Mouse (Mus musculus): ENCODE results near the gene Kcnh8.

The Kcnh8 gene

DNA sequence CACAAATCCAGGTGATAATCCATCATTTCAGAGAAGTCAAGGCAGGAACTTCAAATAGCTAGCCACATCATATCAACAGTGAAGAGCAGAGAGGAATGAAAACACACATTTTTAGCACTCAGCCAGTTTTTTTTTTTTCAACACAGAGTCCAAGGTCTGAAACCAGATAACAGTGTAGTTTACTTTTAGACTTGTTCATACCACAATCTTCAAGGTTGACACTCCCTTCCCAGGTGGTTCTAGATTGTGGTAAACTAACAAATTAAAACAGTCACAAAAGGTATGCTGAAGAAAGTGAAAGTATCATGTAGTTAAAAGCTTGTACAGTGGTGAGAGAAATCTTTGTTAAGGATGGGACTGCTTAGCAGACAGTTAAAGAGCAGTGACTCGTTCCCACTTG, 216.5 kb downstream of the Kcnh8 start:
- in situ Hi-C loops (cut with MboI, MseI), result no loop called here

DNA sequence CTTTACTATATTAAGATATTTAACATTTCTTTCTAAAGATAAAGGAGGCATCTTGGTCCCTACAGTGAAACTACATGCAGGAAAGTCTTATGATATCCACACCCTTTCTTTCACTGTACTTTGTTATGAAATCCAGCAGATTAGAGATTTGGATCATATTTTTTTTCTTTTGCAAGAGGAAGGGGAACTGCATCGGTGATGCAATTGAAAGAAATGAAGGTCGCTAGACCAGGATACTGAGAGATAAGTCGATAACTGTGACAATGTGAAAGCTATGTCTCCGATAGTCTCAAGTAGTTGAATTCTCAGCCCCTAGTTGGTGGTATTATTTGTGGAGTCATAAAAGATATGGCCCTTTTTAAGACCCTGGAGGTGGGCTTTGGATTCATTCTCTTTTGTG, 227.2 kb downstream of the Kcnh8 start:
- in situ Hi-C loops (cut with MboI, MseI), result no loop called here

DNA sequence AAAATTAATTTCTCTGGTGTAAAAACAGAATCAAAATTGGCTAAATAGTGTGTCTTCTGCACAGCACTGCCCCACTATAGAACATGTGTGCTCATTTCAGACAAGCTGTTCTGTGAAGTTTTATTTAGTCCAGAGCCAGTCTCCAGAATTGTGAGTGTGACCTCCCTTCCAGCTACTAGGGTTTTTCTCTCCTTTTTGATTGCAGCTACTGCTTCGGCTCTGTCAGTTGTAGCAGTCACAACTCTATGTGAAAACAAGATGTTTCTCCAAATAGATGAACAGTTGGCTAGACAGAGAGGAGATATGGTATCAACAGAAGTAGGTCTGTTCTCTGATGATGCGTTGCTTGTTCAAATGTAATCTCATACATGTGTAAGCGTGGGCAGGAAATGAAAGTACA, 270.7 kb downstream of the Kcnh8 start:
- in situ Hi-C loops (cut with MboI, MseI), result loop anchor here (10.0 kb wide), 1 partner anchor 862 kb away; no protein-coding TSS in a partner anchor

- in situ Hi-C loops (cut with MboI, MseI), result loop anchor here (10.0 kb wide), 1 partner anchor 856 kb away; no protein-coding TSS in a partner anchor
Measured at GRCm38 (mm10) chr17:52878964-52879363, 276.5 kb downstream of the Kcnh8 start.

GRCm38 (mm10) chr17:52880051-52880450, 277.5 kb downstream of the Kcnh8 start:
- in situ Hi-C loops (cut with MboI, MseI), result no loop called here

GRCm38 (mm10) chr17:52885210-52885609, 282.7 kb downstream of the Kcnh8 start:
- in situ Hi-C loops (cut with MboI, MseI), result no loop called here

GRCm38 (mm10) chr17:52920519-52921106, 318.1 kb downstream of the Kcnh8 start:
- in situ Hi-C loops (cut with MboI, MseI), result no loop called here

DNA sequence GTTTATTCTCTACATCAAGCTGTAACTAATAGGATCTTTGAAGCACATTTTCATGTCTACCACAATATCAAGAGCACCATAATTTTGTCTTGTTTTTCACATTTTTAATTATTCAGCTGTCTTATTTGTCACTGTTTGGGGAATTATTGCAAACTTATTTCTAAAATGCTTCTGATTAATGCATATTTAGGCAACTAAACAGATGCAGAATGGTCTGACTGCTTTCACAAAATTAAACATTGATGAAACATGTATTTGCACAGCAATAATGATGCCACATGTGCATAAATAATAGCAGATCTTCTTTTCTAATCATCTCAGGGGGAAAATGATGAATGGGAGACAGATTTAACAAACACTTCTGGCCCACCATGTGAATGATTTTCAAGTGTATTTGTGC, 341.5 kb downstream of the Kcnh8 start:
- in situ Hi-C loops (cut with MboI, MseI), result no loop called here

DNA sequence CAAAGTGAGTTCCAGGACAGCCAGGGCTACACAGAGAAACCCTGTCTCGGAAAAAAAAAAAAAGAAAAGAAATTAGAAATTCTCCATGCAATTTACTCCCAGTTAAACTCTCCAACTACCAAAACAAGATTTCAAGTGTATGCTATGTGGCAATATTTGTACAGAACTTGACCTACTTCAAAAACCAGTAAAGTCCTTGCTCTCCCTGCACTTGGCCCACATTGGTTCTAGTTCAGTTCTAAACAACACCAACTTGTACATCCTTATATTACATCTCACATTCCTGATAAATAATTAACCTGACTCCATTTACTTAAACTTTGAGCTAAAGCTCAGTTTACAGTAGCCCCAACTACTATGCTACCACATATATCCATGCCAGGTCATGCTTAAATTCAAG, 370.2 kb downstream of the Kcnh8 start:
- in situ Hi-C loops (cut with MboI, MseI), result no loop called here

DNA sequence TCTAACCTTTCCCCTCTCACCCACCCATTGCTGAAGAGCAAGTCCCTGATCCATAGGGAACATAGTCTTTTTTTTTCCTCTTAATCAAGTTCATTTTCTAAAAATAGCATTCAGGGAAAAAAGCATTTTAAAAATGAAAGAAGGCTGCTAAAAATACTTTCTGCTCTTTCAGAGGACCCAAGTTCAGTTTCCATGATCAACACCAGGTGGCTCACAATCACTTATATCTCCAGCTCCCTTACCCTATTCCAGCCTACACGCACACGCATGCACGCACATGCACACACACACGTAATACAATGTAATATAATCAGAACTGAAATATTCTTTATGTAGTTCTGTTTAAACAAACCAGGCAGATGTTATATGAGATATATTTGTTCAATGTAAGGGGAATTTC, 378.4 kb downstream of the Kcnh8 start:
- in situ Hi-C loops (cut with MboI, MseI), result no loop called here
